15 mouse cellular contexts compared by ENCODE assay signal in genomic region chr4:43920602-43921001, GRCm38 (mm10). TPM values are rescaled to one million over a fixed set of nuclear protein-coding genes. Genes with fewer than 3 reads are reported as not detected.
DNase-seq lines count a peak whose midpoint lies in the region; ATAC-seq and TF ChIP-seq lines count a peak whose summit lies in the region.
"Had no signal": no experiment of that assay in that cellular context is flagged by ENCODE, and none has a peak within 500 bp of the region (broad histone marks: within the 10 kb centered on the region; RNA-seq: fewer than 3 reads in every experiment).

No protein-coding gene starts in this region.

- TF ChIP-seq POLR2A in kidney, adult 2 months (IDR thresholded peaks at IDR 0.05; ENCODE audit: low read depth, low read length): no peak

- H3K27ac ChIP-seq in kidney, adult 2 months (ENCODE audit: insufficient read depth, low read depth, low read length): no peak overlapping the region
- H3K27ac ChIP-seq in kidney, embryonic 15.5 days: no peak overlapping the region
- no peak overlapping the region for H3K27ac ChIP-seq in midbrain, embryonic 14.5 days (replicated peaks; ENCODE audit: low read depth, low read length)
- H3K27ac ChIP-seq in midbrain, embryonic 16.5 days (ENCODE audit: low read length): no peak overlapping the region
- H3K27ac ChIP-seq in gastrocnemius, adult 2 months: no peak overlapping the region
- H3K27ac ChIP-seq: heart, embryonic 13.5 days; limb, embryonic 12.5 days; macrophage; midbrain, embryonic 12.5 days had no signal

- no peaks in the 10 kb centered on the region for H3K27me3 ChIP-seq in kidney, adult 2 months (replicated peaks; ENCODE audit: control insufficient read depth, insufficient read depth, low read length)
- H3K27me3 ChIP-seq in kidney, embryonic 15.5 days: no peaks in the 10 kb centered on the region
- no peaks in the 10 kb centered on the region for H3K27me3 ChIP-seq in midbrain, embryonic 14.5 days (ENCODE audit: control insufficient read depth, insufficient read depth, low read length)
- no peaks in the 10 kb centered on the region for H3K27me3 ChIP-seq in midbrain, embryonic 16.5 days (ENCODE audit: control insufficient read depth, insufficient read depth, low read depth, low read length)
- H3K27me3 ChIP-seq: heart, embryonic 13.5 days; limb, embryonic 12.5 days; midbrain, embryonic 12.5 days had no signal

- no peaks in the 10 kb centered on the region for H3K9me3 ChIP-seq in kidney, embryonic 15.5 days (replicated peaks)
- no peaks in the 10 kb centered on the region for H3K9me3 ChIP-seq in midbrain, embryonic 14.5 days (ENCODE audit: control insufficient read depth, low read length)
- H3K9me3 ChIP-seq in midbrain, embryonic 16.5 days (replicated peaks; ENCODE audit: control insufficient read depth, low read length, poor library complexity, severe bottlenecking): no peaks in the 10 kb centered on the region
- H3K9me3 ChIP-seq: heart, embryonic 13.5 days; midbrain, embryonic 12.5 days had no signal

- 100% methylated on average over 1 of the region's 1 CpGs for WGBS in kidney, adult 2 months
- whole genome bisulfite sequencing in kidney, embryonic 15.5 days: 96% methylated on average over 1 of the region's 1 CpGs
- WGBS in midbrain, embryonic 14.5 days: 92% methylated on average over 1 of the region's 1 CpGs
- WGBS in midbrain, embryonic 16.5 days: 95% methylated on average over 1 of the region's 1 CpGs

- no peaks in the 10 kb centered on the region for H3K36me3 ChIP-seq in kidney, adult 2 months (ENCODE audit: control insufficient read depth, insufficient read depth, low read length)
- H3K36me3 ChIP-seq in kidney, embryonic 15.5 days: peaks cover 52% of the 10 kb centered on the region
- peaks cover 48% of the 10 kb centered on the region for H3K36me3 ChIP-seq in midbrain, embryonic 14.5 days (ENCODE audit: control insufficient read depth, insufficient read depth, low read length)
- peaks cover 17% of the 10 kb centered on the region for H3K36me3 ChIP-seq in midbrain, embryonic 16.5 days (ENCODE audit: control insufficient read depth, insufficient read depth, low read length)

- ATAC-seq in kidney, embryonic 15.5 days (replicated peaks; ENCODE audit: low FRiP score): no peak
- no peak for ATAC-seq in midbrain, embryonic 14.5 days (ENCODE audit: low FRiP score, low TSS enrichment)
- ATAC-seq in midbrain, embryonic 16.5 days: no peak

- H3K9ac ChIP-seq in kidney, embryonic 15.5 days: no peak overlapping the region
- H3K9ac ChIP-seq in midbrain, embryonic 14.5 days (replicated peaks; ENCODE audit: low read length): no peak overlapping the region
- no peak overlapping the region for H3K9ac ChIP-seq in midbrain, embryonic 16.5 days (ENCODE audit: low read depth, low read length)
- H3K9ac ChIP-seq: heart, embryonic 13.5 days; limb, embryonic 12.5 days; midbrain, embryonic 12.5 days had no signal

- TF ChIP-seq CTCF in kidney, adult 2 months (conservative IDR thresholded peaks at IDR 0.05; ENCODE audit: insufficient read depth, insufficient read length, low read depth, low read length): 0 out of 2 replicates have a peak, but pooled peaks have one; percentile 11
- no peak; the same call in 1 of the 2 replicates for TF ChIP-seq CTCF in gastrocnemius, adult 2 months (IDR thresholded peaks at IDR 0.05)

- H3K4me3 ChIP-seq in kidney, adult 2 months (ENCODE audit: insufficient read depth, low read depth, low read length): no peak overlapping the region
- no peak overlapping the region for H3K4me3 ChIP-seq in kidney, embryonic 15.5 days (replicated peaks)
- H3K4me3 ChIP-seq in midbrain, embryonic 14.5 days (replicated peaks; ENCODE audit: low read depth, low read length): no peak overlapping the region
- no peak overlapping the region for H3K4me3 ChIP-seq in midbrain, embryonic 16.5 days (ENCODE audit: low read depth, low read length)
- no peak overlapping the region for H3K4me3 ChIP-seq in gastrocnemius, adult 2 months
- H3K4me3 ChIP-seq: heart, embryonic 13.5 days; limb, embryonic 12.5 days; midbrain, embryonic 12.5 days had no signal

- intact Hi-C loops in gastrocnemius, adult 2 months (cut with DNase I): no loop called here

- no peak overlapping the region for H3K4me2 ChIP-seq in kidney, embryonic 15.5 days
- H3K4me2 ChIP-seq in midbrain, embryonic 14.5 days (ENCODE audit: low read length): no peak overlapping the region
- H3K4me2 ChIP-seq in midbrain, embryonic 16.5 days (ENCODE audit: low read length): no peak overlapping the region
- H3K4me2 ChIP-seq: heart, embryonic 13.5 days; limb, embryonic 12.5 days; midbrain, embryonic 12.5 days had no signal

- H3K4me1 ChIP-seq in kidney, adult 2 months (ENCODE audit: control insufficient read depth, insufficient read depth, low read length): no peaks in the 10 kb centered on the region
- no peaks in the 10 kb centered on the region for H3K4me1 ChIP-seq in kidney, embryonic 15.5 days
- no peaks in the 10 kb centered on the region for H3K4me1 ChIP-seq in midbrain, embryonic 14.5 days (ENCODE audit: control insufficient read depth, insufficient read depth, low read length)
- H3K4me1 ChIP-seq in midbrain, embryonic 16.5 days (ENCODE audit: control insufficient read depth, insufficient read depth, low read length): no peaks in the 10 kb centered on the region
- H3K4me1 ChIP-seq: heart, embryonic 13.5 days; limb, embryonic 12.5 days; midbrain, embryonic 12.5 days had no signal

- no peak for DNase-seq in kidney, adult 2 months
- DNase-seq in midbrain, embryonic 14.5 days: peak; percentile 2
- DNase-seq in NIH3T3 (ENCODE audit: low read depth): peak; percentile 8
- no peak for DNase-seq in cerebellum, postnatal 14 days
- no peak for DNase-seq in gastrocnemius, adult 2 months
- DNase-seq: cerebellum, postnatal 25 days; heart, postnatal 36 days; kidney, adult 9 months; thymus, adult 2 months had no signal

RNA-seq across cellular contexts. Expression of gene Glipr2, which starts 36.6 kb away (rescaled TPM):
- polyA plus RNA-seq in kidney, adult 2 months (2012; rRNA removed): 3.3 and 4.7 TPM in 2 replicates
- 71.7 and 73.9 TPM in 2 replicates for polyA plus RNA-seq in kidney, embryonic 15.5 days (2015; fragmentation: Nextera tagmentation; extraction: Ambion mirVana)
- 27.0 and 31.8 TPM in 2 replicates for polyA plus RNA-seq in midbrain, embryonic 14.5 days (2014; fragmentation: Nextera tagmentation; extraction: Ambion mirVana)
- 26.6 and 32.1 TPM in 2 replicates for polyA plus RNA-seq in midbrain, embryonic 16.5 days (2015; fragmentation: Nextera tagmentation; extraction: Ambion mirVana)
- 1 to 10 TPM; 1.8 to 4.0 TPM for total RNA-seq in gastrocnemius, adult 2 months (2021)

RNA-seq across cellular contexts. Expression of gene Reck, which starts 45.3 kb away (rescaled TPM):
- 8.5 and 10.3 TPM in 2 replicates for polyA plus RNA-seq in kidney, adult 2 months (2012; rRNA removed)
- 24.1 and 25.0 TPM in 2 replicates for polyA plus RNA-seq in kidney, embryonic 15.5 days (2015; fragmentation: Nextera tagmentation; extraction: Ambion mirVana)
- 4.4 and 6.8 TPM in 2 replicates for polyA plus RNA-seq in midbrain, embryonic 14.5 days (2014; fragmentation: Nextera tagmentation; extraction: Ambion mirVana)
- 4.4 and 6.1 TPM in 2 replicates for polyA plus RNA-seq in midbrain, embryonic 16.5 days (2015; fragmentation: Nextera tagmentation; extraction: Ambion mirVana)
- total RNA-seq in gastrocnemius, adult 2 months (2021): 1 to 10 TPM; 1.6 to 3.6 TPM

Comparison
In these comparisons a context has a peak if more than half of its experiments do, and no peak if none do; other contexts are left out.
1. DNase-seq: peak in midbrain, embryonic 14.5 days (single experiment) and NIH3T3 (single experiment); none in kidney, adult 2 months (single experiment), cerebellum, postnatal 14 days (0 of 2) and gastrocnemius, adult 2 months (single experiment).